Mouse (Mus musculus) testis, adult 2 months (tissue): ENCODE results near the gene Lmx1a.

Experiments
- CTCF ChIP-seq: fragments of 200-500 bp; IDR thresholded peaks from 2 replicates; pipeline ENCODE4 v1.5.1; 2012; ENCODE audit warnings: low read depth, mild to moderate bottlenecking, inconsistent platforms, low read length, moderate library complexity; ENCODE audit not compliant: control insufficient read depth, insufficient read depth, insufficient replicate concordance
- POLR2A ChIP-seq: fragments of 200-500 bp; IDR thresholded peaks from 2 replicates; pipeline ENCODE4 v1.6.1; 2012; ENCODE audit warnings: low read depth, mild to moderate bottlenecking, inconsistent platforms, low read length, moderate library complexity; ENCODE audit not compliant: control insufficient read depth

GRCm38 (mm10) chr1:167708761-167709160 lies 19.7 kb downstream of the Lmx1a start:
- no peak for TF ChIP-seq CTCF
- TF ChIP-seq POLR2A, result no peak
